Mouse (Mus musculus): ENCODE measurements around the gene Olfr685.

- TF ChIP-seq POLR2A (IDR thresholded peaks at IDR 0.05; ENCODE audit: low read depth, low read length) = no peak
- TF ChIP-seq CTCF (IDR thresholded peaks at IDR 0.05; ENCODE audit: extremely low read depth, insufficient read length, insufficient replicate concordance, low read depth, low read length) = no peak
Observed at GRCm38 (mm10) chr7:105185912-105186311, at the start of gene Olfr685.

Measured in small intestine, adult 2 months (tissue).